Mouse (Mus musculus) ovary, postnatal 36 days (tissue): Measurements from ENCODE around the gene Fabp7.

ENCODE experiments used
- DNase-seq: peaks from one replicate; pipeline ENCODE4 v3.0.0; 2022; ENCODE audit warnings: low spot score, mixed read lengths

The Fabp7 gene

DNA sequence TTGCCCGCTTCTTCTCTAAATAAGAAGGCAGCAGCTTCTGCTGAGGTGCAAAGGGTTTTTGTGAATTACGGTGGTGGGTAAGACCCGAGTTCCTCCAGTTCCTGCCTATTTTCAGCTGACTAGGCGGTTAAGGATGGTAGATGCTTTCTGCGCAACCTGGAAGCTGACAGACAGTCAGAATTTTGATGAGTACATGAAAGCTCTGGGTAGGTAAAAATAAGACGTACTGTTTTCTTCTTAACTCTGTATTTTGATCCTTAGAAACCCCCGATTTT, at the start of gene Fabp7:
TSS of gene Fabp7 (plus strand) at position 6 of the 275 bp plus-strand sequence.
- DNase-seq: no peak

DNA sequence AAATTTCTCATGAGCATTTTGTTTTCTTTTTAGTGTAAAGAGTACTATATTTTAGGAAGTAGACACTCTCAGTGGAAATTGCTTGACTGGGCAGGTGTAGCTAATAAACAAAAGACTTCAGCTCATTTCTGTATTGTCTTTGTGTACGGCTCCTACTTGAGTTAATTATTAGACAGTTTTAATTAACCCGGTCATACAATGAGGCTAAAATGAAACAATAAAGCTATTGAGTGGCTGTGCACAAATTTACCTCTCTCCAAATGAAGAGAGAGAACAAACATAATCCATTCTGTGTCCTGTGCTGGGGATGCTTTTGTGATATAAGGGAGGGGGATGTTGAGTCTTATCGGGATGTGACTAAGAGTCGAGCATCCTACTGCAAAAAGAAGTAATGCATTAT, 43.9 kb upstream of the Fabp7 start:
- no peak for DNase-seq

DNA sequence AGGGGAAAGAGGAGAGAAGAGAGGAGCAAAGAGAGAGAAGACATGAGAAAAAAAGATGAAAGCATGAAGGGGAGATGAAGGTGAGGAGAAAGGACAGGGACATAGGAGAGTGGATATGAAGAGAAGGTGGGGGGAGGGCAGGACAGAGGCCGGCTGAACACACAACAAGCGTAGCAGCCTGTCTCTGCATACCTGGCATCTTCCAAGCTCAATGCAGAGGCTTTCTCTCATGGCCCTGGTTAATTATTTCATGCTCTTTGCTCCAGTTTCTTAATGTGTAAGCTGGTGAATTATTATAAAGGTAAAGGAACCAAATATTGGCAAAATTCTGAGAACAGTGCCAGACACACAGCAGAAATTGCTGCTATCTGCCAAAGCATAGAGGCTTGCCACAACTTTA, 43.3 kb upstream of the Fabp7 start:
- DNase-seq: no peak

DNA sequence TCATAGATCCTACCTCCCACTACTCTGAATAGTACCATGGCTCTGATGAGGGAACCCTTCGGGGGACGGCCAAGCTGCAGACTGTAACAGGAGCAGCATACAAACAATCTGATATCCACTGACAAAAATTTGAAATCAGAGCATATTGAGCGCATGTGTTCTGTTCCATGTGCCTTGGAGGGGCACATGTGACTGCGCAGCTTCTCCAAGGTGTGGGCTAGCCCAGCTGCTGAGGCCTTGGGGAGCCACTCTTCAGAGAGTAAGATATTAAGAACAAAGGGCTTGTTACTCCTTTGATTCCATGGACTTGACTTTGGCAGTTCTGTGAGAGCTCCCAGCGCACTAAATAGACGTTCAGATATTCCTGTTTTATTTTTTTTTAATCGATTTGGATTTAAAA, 41.6 kb upstream of the Fabp7 start:
- DNase-seq: no peak

DNA sequence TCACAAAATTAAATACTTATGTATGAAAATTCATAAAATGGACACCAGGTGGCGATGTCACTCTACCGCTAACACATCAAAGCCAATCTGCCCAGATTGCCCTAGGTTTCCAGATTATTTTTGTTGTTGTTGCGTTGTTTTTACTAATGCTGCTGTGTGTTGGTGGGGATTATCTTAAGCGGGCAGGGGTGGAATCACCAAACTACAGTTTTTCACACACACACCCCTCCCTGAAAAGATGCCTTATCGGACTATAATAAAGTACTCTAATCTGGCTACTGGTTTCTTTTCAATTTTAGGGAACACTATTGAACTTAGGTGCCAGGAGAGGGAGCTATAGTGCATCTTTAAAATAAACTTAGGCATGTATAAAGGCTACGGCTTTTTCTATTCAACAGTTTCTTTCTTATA, 41.1 kb upstream of the Fabp7 start:
- DNase-seq: peak; percentile 6

DNA sequence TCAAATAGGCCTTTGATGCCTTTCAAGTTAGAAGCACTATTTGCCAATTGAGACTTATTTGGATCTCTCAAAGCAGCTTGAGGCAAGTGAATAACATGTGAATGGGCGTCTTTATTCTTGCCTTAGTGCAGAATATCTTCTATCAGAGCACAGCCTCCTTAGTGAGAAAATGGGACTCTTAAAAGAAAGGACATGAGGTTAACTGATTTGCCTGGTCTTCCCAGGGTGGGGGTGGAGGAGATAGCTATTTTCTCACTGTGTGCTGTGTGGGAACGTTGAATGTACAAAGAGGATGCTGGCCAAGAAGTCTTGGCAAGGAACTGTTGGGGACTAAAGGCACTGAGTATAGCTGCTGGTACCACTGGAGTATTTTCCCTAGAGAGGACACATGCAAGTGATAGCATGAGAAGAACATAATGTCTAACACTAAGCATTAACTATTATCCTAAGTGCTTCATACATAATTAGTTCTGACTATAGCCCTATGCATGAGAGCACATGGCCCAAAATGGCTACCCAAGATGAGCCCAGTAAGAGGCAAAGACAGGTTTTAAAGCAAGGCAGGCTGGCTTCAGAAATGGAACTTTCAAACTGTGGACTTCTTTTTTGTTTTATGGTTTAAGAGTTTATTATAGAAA, 40.4 kb upstream of the Fabp7 start:
- DNase-seq: no peak

DNA sequence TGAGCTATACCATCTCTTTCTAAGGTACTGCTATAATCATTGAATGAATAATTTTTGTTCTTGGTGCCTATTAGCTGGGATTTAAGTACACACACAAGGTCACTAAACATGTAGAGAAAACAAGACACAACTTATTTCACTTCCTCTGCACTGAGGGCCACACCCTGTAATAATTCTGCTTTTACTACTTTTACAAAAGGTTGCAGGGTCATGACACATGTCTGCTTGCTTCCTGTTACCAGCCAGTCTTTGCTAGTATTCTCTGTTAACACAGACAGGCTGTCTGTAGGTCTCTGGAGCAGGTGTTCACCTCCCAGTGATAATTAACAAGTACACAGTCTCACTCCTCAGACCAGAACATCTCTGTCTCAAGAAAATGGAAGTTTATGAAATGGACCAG, 39.2 kb upstream of the Fabp7 start:
- no peak for DNase-seq

DNA sequence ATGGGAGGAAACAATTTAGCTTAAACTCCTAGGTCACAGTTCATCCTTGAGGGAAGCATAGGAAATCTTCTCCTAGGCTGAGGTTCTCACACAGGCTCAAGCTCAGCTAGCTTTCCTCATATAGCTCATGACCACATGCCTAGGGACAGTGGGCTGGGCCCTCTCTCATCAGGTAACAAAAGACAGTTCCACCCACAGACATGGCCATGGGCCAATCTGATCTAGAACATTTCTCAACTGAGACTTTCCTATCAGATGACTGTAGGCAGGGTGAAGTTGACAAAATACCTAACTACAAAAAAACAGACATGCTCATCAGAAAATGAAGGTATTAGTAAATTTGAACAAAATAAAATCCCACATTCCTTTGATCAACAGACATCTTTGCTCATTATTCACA, 37.6 kb upstream of the Fabp7 start:
- DNase-seq: no peak

DNA sequence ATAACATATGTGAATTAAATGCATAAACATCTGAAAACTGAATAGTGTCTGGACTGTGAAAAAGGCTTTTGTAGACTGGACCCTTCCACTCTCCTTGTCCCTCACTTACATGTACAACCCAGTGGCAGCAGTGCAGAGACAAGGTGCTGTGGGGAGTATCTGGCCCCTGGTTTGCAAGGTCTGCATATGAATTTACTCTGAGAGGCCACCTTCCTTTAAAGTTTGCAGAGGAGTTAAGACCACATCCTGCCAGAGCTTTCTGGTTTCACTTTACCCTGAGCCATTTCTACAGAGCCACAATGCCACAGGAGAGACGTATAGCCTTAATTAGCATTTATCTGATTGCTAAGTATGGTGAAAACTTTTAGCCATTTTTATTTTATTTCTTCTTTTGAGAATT, 31.3 kb upstream of the Fabp7 start:
- no peak for DNase-seq

DNA sequence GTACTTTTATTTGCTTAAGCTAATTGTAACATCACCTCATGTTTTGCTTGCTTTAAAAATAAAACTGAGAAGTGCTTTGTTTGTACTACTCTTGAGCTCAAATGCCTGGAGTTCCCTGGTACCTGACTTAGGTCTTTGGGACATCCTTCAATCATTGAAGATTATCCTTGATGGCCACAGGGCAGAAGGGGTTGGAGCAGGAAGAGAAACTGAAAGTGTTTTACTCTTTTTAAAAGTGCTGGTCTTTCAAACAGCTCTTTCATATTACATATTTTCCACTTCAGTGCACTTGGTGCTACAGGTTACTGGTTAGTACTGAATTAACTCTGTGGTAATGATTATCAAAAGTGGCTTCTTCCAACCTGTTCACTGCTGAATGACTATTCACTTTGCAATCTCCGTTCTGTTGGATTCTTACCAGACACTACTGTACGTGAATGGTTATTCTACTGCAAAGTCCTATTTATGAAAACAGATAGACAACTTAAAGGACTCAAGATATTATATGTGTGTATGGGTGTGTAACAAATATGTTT, 29.4 kb upstream of the Fabp7 start:
- no peak for DNase-seq

DNA sequence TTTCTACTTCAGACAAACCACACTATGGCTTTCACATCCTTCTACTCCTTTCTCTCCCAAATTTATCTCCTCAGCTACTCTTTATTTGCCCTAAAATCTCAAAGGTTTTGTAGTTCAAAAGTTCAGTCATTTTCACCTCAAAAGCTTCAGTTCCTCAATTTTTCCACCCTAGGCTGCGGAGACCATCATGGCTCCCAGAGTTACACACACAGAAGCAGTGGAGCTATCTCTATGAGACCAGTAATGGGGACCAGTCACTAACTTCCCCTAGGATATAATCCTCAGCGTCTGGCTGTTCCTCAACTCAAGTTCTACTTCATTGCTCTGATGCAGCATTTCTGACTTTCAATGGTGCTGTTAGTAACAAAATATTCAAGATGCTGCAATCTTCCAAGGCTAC, 25.7 kb upstream of the Fabp7 start:
- DNase-seq: no peak

DNA sequence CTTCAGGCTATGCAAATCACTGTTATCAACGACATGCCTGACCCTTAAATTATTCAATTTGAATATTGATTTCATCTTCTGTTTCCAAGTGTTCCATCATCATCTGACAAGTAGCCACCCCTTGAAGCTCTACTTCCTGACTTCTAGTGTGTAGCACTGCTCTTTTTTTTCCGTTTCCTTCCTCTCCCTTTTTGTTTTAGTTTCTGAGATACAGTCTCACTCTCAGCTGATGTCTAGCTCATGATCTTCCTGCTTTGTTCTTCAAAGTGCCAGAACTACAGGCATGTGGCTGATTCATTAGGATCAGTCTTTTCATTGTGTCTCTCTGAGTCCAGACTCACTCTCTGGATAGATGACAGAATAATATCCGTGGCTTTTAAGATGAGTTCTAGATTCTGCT, 24.0 kb upstream of the Fabp7 start:
- no peak for DNase-seq

DNA sequence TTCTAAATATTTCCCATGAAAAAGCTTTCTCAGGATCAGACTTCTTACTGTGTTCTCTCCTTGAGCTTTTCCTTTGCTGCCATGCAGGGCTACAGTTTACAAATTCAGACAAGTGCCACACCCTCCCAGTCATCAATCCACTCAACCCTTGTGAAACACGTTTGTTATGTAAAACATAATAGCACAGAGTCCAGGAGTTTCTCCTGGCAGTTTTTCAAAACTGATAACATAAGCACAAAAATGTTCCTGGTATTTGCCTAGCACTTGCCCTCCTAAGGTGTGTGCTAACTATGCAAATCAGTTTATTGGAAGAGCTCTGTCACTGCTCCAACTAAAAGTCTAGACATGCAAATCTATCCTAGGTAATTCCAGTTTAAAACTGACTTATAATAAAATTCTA, 21.6 kb upstream of the Fabp7 start:
- DNase-seq: no peak

DNA sequence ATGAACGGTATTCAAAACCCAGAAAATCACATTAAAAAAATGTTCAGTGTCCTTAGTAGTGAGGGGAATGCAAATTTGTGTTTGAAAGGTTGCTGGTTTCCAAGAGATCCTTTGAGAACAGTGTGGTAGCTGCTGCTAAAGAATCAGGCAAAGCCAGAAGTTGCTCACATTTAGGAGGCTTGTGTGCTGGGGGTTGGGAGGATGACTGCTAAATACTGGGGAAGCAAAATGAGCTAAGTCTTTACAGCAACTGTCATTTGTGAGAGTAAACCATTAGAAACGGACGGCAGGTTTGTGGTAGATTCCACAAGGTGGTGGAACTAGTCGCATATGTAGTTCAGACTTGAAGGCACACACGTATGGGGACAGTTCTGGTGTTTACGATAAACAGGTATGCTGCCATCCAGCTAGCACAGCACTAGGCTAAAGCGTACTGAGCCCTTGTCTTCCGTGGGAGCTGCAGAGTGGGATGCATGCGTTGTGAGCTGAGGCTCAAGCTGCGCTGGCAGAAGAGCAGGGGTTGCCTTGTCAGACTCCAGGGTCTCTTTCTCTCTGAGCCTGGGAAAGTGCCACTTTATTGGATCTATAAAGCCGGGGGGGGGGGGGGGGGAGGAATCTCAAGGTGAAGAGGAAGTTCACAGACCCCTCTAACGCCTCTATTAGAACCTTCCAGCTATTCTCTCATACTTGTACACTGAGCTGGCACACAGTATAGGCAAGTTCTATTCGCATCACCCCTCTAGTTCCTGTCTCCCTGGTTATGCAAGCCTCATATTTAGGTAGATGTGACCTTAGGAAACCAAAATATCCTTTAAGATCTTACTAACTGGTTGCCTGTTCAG, 1.2 kb upstream of the Fabp7 start:
- no peak for DNase-seq

DNA sequence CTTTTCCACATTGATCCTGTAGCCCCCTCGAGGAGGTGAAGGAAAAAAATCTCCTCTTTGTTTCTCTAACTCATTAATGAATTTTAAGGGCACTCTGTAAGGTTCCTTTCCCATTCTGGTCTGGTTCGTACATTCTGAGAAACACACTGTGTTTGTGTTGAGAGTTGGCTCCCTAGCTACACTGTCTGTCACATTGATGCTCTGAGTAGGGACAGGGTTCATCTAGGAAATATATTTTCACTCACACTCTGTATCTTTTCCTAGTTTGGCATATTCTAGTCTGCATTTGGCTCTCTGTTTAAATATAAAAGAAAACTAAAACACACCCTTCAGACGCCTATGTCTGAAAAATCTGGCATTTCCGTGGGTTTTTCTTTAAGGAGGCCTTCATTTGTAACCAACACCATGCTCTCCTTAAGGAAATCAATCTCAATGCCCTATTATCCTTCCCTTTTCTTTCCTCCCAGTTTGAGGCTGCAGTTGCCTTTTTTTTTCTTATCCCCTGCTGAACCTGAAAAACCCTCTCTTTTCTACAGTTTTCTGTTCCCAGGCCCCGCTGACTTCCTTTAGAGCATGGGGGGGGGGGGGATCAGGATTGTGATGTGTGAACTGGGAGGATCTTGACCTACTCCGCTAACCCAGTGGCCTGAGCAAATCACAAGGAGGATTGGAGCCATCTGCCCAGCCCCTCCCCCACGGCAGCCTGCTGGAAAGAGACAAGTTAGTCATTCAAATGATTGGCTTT, 378 bp upstream of the Fabp7 start:
- peak; percentile 54 for DNase-seq

DNA sequence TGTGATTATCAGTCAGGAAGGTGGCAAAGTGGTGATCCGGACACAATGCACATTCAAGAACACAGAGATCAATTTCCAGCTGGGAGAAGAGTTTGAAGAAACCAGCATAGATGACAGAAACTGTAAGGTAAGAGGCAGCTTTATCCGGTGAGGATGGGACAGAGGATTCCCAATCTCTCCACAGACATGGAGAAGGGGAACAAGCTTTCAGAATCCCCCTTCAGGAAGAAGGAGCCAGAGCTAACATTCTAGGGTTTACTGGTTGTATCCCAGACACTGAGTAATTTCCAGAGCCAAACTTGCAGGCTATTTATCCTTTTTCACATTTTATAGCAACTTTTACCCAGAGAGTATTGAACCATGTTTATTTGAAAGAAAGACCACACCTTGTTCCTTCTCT, 871 bp downstream of the Fabp7 start:
- no peak for DNase-seq

DNA sequence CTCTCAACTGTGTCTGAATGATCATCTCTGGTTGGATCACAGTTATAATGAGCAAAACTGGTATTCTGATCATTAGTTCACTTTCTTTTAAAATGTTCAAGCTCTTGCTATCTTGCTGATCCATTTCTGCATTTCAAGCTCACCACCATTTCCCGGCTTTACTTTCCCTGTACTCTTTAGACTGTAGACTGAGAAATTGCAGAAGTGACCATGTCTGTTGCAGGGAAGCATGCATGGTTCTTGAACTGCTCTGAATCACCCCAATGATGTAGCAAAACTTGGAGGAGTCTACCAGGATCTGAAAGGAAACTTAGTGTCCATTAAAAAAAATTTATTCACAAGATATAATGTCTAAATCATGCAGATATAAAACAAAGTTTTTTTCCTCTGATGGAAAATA, 8.3 kb downstream of the Fabp7 start:
- DNase-seq: no peak

DNA sequence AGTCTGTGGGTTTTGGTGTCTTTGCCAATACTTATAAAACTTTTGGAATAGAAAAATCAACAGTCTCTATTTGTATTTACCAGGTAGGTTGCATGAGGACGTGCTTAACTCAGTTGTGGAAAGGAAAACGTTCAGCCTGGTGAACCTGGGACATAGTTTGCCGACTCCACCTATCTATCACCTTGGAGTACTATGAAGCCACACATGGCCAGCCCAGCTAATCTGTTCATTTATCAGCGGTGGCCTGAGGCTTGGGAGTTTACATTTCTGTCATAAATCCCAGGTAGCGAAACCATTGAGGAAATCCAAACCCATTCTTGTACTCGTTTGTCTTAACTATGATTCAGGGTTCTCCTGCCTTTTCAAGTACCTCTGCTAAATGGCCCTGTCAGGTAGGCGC, 9.3 kb downstream of the Fabp7 start, which contains the start of gene Smpdl3a:
TSS of gene Smpdl3a (plus strand) at position 318 of the 400 bp plus-strand sequence.
- no peak for DNase-seq

DNA sequence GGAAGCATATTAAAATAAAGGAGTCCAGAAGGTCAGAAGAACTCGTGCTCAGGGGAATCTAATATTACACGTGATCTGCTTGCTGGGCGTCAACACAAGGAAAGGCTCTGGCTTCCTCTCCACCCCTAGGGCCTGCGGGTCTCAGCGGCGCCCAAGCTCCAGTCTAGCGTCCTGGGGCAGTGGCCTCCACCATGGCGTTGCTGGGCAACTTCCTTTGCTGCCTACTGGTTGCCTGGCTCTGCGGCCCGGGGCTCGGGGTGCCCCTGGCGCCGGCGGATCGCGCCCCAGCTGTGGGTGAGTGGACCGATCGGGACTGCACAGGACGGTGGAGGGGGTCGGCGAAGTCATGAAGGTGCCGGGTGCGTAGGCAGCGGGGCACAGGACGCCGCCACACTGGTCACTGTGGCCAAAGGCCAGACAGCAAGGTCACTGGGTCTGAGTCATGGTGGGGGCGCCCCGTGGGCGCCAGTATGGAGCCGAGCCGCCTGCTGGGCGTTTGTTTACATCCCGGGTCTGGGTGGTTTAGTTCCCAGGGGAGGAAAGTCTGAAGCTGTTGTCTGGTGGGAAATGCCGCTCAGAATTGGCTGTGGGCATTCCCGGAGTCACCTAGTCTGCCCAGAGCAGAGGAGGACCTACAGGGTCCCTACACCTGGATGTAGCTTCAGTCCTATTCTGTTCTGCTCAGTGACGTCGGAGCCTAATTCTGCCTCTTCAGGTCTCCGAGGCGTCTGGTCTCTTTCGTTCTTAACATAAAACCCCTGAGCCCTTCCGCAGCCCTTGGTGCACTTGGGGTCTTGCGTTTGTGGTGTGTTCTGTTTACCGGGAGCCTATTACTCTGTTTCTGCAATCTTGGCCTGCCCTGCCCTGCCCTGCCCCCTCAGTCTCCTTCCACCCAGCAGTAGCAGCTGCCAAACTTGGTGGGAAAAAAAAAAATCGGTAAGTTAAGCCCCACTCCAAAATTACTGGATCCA, 10.1 kb downstream of the Fabp7 start:
- peak; percentile 63 for DNase-seq

DNA sequence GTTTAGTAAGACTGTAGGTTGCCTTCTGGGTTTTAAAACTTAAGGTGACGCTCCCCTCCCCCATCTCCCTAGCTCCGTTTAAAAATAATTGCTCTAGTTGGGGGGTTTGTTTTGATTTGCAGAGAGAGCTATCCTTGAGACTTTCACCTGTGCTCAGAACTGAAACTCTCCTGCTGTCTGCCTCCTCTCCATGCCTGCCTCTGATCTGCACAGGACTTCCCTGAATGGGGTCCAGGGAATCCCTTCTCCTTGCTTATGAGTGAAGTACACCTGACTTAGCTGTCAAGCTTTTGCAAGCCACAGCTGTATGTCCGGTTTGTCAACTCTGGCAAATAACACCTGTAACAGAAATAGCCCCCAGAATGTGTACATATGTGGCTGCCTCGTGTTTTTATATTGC, 10.9 kb downstream of the Fabp7 start:
- DNase-seq: no peak

DNA sequence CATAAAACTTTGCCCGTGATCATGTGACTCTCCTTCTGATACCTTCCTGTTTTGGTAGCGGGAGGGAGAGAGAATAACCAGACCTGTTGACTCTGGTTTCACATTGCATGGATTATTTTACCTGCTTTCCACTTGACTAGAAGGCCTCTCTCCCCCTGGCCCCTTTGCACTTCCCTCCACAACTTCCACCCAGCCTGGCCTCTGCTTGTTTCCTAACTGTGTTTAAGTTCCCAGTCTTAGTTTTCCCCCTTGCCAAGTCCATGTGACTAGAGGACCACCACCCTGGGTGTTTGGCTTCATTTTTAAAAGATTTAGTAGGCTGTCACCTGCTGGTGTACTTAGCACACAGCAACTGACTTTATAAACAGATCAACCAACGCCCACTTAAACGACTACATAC, 11.4 kb downstream of the Fabp7 start:
- no peak for DNase-seq

DNA sequence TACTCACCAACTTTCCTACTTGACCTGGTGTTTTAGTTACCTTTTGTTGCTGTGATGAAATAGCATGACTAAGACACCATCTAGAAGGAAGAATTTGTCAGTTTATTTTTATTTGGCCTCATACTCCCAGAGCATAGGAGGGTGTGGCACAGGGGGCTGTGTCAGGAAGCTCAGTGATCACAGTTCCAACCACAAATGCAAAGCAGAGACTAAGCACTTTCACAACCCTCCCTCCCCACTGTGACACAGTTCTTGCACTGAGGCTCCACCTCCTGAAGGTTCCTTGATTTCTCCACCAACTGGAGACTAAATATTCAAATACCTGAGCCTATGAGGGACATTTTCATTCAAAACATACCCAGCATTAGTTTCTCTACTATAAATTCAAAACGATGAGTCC, 14.8 kb downstream of the Fabp7 start:
- no peak for DNase-seq
